Mouse (Mus musculus): ENCODE results near the gene Tesk1.
A peak's percentile ranks its signal among the peaks of the same experiment; 100 is the strongest.
"Not testable (repeated sequence)": the region's sequence is repeated elsewhere in the genome, so short reads cannot be mapped to it uniquely, and the experiment has no call there.

Gene Tesk1

DNA sequence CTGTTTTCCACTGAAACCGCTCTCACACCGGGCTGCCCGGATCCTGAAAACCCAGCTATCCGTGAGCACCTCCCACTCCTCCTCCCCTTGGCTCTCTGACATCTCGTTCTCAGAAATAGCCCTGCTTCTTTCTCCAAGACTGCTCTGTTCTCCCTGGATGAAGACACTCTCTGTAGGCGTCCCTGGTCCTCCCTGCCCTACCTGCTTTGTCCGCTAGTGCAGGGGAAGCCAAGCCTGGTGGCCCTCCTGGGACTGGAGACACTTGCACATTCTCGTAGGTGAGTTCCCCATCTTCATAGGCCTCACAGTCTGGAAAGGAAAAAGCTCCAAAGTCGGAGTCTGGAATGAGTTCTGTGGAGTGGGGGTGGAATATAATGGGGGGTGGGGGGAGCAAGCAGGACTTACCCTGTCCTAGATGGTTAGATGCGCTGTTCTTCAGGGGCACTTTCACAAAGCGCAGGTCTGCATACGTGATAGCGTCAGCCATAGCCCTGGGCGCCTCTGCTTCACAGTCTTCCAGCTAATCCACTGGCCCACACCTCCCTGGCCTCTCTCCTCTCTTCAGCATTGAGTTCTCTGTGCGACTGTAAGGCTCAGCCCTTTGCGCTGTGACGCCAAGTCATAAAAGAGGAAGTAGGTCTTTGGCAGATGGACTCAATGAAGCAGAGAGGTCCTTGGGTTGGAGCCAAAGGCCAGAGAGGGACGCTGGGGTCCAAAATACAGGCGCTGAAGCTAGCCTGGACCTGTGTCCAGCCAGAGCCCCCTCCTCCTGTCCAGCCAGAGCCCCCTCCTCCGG is 12.5 kb downstream of the Tesk1 start, which contains the start of gene Cd72:
TSS of gene Cd72 (minus strand) at position 588 of the 796 bp plus-strand sequence.
- DNase-seq (ENCODE audit: low read depth), result no peak

DNA sequence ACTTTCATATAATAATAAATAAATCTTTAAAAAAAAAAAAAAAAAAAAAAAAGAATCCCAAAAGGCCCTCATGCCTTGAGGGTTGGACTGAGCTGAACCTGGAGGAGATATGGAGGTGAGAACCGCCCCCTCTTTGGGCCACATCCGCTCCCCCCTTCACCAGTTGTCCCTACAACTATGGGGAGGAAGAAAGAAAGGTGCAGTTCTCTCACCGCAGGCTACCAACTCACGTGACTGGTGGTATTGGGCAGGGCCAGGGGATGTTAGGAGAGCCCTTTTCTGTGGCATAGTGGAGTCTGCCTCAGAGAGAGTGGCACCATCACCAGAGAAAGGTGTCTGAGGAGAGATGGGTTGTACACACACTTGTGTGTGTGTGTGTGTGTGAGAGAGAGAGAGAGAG is 14.7 kb downstream of the Tesk1 start:
- no peak for DNase-seq (ENCODE audit: low read depth)

DNA sequence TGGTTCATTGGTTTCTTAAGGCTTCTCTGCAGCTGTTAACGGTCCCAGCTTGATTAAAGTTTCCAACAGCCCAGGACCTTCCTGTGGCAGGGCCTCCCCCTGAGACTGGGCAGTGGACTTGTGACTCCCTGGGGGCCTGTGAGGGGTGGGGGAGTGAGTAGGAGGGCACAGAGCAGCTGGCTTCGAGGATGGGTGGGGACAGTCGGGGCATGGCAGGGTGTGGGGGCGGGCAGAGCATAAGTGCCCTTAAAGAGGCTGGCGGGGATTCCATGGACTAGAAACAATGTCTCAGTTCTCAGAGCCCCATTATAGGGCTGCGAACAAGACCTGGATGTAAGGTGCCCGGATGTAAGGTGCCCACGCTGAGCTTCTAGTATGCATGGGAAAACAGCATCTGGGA is 15.4 kb downstream of the Tesk1 start:
- DNase-seq (ENCODE audit: low read depth), result no peak

DNA sequence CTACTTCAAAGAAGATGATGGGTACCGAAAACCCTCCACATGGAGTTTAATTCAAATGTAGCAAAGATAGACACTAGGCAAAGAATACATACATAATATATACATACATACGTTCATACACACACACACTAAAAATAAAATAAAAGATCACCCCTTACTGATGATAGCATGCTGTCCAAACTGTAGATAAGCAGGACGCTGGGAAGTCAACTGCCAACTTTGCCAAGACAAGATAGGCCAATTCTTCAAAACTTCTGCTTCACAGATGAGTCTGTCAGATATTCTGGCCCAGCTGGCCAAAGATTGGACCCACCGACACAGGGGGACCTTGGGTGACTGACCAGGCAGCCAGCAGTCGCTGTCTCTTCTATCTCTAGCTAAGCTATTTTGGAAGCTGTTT is 21.4 kb downstream of the Tesk1 start:
- DNase-seq (ENCODE audit: low read depth), result no peak

DNA sequence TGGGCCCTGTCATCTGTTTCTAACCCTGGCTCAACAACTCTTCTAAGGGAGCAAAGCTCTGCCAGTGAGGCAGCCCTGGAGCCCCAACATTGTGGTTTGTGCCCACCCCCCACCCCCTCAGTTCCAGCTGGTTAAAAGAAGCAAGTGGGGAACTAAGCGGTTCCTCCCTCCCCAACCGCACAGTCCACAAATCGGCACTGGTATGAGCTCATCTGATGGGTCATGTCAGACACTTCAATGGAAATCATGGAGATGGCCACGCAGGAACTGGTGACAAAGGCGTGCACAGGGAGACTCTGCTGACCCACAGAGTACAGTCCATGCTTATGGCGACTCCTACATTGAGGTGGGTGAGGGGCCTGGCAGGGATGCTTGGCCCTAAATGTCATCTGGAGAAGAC is 24.2 kb downstream of the Tesk1 start:
- DNase-seq (ENCODE audit: low read depth), result no peak

DNA sequence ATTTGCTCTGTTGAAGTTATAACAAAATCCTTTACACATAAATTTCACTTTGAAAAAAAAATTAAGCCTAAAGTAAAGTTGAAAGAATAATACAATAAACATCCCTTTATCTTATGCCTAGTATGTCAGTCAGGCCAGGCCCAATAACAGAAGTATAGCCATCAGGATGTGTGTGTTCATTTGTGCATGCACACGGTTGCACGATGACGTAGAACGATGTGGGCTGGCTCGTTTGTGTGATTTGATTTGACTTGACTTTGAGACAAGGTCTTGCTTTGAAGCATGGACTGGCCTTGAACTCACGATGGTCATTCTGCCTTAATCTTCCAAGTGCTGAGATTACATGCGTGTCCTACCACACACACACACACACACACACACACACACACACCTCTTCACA is 25.1 kb downstream of the Tesk1 start:
- DNase-seq (ENCODE audit: low read depth), result no peak

DNA sequence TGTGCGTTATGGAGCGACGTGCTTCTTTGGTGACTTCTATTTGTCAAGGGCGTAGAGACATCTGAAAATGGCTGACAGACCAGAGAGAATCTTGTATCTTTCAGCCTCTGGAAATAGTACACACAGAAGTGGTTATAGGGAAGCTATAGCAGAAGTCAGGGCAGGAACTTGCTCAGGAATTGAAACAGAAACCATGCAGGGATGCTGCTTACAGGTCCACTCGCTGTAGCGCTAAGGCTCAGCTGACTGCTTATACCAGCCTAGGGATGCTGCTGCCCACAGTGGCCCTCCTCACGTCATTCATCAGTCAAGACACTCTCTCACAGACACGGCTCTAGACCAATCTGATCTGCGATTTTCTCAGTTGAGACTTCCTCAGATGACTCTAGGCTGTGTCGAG is 28.6 kb downstream of the Tesk1 start:
- DNase-seq (ENCODE audit: low read depth), result no peak

DNA sequence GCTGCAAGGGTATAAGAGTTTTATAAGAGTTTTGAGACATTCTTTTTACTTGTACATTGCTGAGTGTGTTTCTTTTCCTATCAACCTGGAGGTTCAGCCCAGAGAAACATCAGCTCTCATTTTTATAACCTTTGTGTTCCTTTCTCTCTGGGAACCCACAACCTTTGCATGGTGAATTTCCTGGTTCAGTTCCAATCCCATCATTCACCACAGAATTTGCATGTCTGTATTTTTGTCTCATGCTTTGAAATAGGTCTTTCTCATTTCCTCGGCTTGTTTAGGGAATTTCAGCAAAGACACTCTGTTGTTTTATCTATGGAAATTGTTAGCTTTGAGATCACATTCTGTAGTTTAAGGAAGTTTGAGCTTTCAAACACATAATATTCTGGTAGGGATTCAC is 31.9 kb downstream of the Tesk1 start:
- DNase-seq (ENCODE audit: low read depth), result no peak

DNA sequence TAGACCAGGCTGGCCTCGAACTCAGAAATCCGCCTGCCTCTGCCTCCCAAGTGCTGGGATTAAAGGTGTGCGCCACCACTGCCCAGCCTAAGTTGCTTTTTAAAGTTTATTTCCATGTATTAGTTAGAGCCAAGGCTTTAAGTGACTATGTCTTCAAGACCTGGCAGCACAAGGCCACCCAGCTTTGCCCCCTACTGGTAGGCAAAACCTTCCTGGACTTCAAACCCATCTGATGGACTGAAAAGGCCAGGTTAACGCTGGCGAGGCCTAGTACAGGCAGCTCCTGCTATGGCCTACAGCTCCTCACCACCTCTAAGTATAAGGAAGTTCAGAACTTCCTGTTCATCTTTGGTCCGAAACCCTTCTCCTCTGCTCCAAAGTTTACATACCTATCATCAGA is 34.9 kb downstream of the Tesk1 start:
- DNase-seq (ENCODE audit: low read depth), result no peak

DNA sequence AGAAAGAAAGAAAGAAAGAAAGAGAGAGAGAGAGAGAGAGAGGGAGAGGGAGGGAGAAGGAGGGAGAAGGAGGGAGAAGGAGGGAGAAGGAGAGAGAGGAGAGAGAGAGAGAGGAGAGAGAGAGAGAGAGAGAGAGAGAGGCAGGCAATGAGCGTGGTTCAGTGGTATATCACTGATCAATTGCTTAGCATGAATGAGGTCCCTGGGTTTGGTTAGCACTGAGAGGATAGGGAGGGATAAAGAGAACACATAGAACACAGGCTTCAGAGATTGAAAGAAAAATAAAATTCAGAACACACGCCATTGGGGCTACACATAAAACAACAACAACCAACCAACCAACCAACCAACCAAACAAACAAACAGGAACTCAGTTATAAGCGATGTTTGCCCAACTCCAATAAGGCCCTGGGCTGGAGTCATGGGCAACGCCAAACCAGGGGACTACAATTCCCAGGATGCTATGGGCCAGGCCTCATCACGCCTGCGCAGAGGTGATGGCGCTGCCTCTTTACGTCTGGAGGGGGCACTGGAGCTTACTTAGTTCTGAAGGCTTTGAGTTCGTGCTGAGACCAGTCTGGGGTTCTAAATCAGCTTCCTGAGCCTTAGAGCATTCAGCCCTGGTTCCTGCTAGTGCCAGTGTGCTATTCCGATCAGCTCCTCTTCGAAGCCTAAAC is 36.3 kb downstream of the Tesk1 start:
- DNase-seq (ENCODE audit: low read depth), result peak; percentile 91

DNA sequence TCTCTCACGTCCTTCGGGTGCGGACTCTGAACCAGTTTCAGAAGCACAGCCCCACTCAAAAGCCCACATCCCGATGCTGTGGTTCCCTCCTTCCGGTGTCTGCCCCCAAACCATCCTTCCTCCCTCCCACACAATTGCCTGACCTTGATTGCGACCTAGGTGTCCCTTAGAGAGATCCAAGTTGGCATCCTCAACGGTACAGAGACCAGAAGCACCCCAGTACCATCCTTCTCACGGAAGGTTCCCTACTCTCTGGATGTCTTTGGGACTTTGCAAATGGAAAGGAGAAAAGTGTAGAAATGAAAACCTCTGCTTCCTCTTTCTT is 36.8 kb downstream of the Tesk1 start:
- no peak for DNase-seq (ENCODE audit: low read depth)

DNA sequence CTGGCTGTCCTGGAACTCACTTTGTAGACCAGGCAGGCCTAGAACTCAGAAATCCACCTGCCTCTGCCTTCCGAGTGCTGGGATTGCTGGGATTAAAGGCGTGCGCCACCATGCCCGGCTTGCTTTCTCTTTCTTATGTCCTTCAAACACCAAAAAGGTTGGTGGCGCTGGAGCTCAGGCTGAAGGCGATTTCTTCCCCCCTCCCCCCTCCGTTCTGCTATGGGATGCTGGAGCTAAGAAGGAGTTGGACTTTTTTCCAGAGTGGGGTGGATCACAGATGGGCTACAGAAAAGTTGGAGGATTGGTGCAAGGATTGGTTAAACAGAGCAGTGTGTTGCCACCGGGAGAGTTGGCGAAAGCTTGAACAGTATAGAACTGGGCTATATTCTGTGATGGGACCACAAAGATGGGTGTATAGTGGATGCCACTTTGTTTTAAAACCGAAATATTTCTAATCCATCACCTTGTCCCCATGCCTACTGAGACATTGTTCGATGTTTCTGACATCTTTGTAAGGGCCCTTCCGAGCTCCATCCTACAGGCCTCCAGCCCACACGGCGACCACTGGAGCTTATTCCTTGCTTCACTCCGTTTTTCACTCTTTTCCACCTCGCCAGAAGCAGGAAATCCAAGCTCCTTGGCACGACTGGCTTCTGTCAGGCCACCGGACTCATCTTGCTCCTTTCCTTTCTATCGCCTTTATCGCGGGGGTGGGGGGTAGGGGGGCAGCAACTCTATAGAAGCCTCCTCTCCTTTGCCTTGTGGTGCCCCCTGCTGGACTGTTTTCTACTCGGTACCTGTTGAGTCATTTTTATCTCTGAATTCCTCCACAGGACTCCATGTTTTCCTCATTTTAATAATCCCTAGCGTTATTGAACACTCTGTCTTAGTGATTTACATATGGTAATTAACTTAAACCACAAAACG is 37.4 kb downstream of the Tesk1 start:
- peak; percentile 68 for DNase-seq (ENCODE audit: low read depth)

DNA sequence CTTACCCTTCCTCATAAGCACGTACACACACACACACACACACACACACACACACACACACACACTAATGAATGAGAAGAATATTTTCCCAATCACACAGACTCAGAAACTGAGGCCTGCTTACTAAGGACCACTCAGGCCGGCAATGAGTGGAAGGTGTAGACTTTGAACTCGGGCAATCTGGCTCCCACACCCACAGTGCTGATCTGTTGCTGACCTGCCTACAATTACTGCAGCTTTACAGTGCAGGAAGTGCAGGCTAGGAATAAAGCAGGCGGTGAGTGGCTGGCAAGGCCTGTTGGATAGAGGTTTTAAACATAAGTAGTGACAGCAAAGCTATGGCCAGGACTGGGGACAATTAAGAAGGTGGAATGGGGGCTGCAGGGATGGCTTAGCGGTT is 39.2 kb downstream of the Tesk1 start:
- DNase-seq (ENCODE audit: low read depth), result no peak

DNA sequence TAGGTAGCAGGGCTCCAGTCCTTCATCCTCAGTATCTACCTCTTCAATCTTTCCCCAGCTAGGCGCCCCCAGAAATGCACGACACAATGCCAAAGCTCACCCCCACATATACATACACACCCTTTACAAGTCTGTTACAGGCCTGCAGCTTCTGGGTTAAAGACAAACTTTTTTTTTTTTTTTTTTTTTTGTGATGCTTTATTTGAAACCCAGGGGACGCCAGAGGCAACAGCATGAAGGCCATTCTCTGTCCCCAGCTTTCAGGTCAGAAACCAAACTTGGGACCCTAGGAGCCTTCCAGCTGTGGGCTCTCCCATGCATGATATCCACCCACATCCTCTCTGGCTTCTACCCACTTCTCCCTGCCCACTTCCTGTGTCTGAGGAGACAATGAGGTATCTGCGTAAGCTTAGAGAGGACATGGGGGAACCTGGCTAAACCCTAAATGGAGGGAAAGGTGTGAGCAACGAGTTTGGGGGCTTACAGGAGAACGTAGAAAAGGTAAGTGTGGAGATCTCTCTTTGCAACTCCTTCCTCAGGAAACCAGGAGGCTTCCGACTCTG is 40.2 kb downstream of the Tesk1 start:
- no peak for DNase-seq (ENCODE audit: low read depth)

DNA sequence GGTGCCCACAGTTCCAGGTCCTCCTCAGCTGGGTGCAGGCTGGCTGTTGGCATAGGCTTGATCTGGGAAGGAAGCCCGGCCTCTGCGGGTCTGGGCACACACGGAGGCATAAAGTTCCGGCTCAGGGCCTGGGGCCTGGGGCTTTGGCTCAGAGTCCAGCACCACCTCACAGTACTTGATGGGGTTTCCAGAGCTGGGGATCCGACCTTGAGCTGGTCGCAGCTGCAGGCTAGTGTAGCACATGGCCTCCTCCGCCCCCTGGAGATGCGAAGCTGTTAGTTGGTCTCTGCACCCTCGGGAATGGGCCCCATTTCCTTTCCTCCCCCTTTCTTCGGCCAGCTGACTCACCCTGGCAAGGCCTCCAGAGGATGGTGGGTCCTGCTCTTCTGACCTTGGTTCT is 40.9 kb downstream of the Tesk1 start:
- no peak for DNase-seq (ENCODE audit: low read depth)

DNA sequence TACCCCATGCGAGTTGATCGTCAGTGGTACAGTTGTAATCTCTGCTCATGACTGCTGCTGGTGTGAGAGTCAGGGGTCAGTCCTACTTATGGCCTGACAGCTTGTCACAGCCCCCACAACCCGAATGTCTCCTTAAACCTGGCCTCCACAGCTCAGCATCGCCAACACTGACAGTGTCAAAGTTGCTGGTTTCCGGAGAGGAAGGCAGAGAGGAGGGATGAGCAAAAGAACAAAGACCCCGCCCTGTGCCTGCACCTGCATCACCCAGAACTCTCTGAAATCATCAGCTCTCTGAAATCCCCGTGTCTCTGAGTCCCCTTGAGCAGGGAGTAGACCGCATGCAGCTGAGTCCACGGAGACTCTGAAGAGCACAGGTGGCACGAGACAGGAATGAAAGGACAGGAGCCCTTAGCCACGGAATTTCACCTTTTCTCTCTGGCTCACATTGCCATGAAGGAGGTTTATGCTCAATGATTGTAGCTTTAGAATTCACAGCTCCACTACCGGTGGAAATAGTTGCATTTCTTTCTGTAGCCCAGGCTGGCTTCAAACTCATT is 41.9 kb downstream of the Tesk1 start, which contains the start of gene Sit1:
TSS of gene Sit1 (minus strand) at position 200 of the 557 bp plus-strand sequence.
- DNase-seq (ENCODE audit: low read depth), result no peak

DNA sequence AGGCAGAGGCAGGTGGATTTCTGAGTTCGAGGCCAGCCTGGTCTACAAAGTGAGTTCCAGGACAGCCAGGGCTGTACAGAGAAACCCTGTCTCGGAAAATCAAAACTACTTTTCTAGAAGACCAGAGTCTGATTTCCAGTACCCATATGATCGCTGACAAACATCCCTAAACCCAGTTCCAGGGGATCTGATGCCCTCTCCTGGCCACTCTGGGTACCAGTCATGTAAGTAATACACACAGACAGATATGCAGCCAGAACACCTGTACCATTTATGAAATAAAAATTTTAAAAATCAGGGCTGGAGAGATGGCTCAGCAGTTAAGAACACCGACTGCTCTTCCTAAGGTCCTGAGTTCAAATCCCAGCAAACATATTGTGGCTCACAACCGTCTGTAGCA is 43.9 kb downstream of the Tesk1 start:
- not testable (repeated sequence) for DNase-seq (ENCODE audit: low read depth)

DNA sequence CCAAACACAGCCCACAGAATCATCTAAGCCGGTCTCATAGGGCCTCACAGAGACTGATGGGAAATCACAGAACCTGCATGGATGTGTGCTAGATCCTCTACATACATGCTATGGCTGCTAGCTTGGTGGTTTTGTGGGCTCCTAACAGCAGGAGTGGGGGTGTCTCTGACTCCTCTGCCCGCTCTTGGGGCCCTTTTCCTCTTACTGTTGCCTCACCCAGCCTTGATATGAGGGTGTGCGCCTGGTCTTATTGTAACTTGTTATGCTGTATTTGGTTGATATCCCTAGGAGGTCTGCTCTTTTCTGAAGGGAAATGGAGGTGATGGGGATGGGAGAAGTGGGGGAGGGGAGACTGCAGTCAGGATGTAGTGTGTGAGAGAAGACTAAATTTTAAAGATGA is 47.9 kb downstream of the Tesk1 start:
- DNase-seq (ENCODE audit: low read depth), result no peak

DNA sequence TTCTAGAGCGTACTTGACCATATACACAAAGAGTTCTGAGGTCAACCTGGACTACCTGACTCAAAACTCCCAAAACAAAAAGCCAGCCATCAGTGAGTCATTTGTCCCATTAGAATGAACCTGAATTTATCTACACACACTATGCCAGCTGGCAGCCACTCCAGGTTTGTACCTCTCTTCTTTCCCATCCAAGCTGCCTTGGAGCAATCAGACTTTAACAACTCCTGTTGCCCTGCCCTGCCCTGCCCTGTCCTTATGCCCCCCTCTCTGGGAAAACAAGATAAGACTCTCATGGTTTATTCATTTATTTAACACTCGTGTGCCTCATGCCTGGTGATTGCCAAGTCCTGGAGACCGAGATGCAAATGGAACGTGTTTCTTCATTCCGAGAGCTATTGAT is 49.1 kb downstream of the Tesk1 start:
- DNase-seq (ENCODE audit: low read depth), result peak; percentile 63

DNA sequence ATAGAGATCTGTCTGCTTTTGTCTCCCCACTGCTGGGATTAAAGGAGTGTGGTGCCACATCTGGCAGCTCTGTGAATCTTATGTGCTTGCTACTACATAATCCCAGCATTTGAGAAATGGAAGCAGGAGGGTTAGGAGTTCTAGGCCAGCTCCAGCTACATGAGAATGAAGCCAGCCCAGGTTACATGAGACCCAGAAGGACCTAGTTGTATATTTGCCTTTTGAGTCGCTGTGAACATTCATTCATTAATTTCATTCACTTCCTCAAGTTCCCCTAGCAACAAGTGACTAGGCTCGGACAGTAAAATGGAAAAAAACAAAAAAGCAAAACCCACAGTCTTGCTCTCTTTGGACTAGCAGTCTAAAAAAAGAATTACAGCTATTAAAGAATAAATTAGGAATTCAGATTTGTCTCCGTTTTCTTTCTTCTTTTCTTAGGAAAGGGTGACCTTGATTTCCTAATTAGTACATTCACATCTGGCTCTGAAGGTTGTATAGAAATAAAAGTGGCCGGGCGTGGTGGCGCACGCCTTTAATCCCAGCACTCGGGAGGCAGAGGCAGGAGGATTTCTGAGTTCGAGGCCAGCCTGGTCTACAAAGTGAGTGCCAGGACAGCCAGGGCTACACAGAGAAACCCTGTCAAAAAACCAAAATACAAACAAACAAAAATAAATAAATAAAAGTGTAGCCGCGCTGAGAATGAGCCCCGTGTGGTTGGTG is 50.5 kb downstream of the Tesk1 start:
- DNase-seq (ENCODE audit: low read depth), result no peak

DNA sequence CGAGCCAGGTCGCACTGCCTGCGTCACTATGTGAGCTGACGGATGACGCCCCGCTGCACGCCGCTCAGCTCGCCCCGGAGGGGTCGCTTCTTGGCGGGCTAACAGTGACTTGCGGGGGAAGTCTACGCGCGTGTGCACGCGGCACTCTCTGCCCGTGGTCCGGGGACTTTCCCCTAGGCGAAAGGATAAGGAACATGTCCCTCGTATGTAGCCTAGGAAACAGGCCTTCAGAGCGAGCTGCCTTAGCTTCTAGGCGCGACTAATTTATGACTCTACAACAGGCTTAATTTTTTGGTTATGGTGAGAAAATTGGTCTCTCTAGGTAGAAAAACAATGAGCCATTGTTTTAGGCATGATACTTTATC is 51.1 kb downstream of the Tesk1 start, which contains the start of gene Ccdc107:
TSS of gene Ccdc107 (plus strand) at position 80 of the 365 bp plus-strand sequence.
- DNase-seq (ENCODE audit: low read depth), result peak; percentile 91

Measured in c-Kit-positive CD71-positive TER-119-negative erythroid progenitor cells, embryonic 14.5 days (primary cell).